Mouse (Mus musculus): ENCODE results near the gene Grin2d.

DNA sequence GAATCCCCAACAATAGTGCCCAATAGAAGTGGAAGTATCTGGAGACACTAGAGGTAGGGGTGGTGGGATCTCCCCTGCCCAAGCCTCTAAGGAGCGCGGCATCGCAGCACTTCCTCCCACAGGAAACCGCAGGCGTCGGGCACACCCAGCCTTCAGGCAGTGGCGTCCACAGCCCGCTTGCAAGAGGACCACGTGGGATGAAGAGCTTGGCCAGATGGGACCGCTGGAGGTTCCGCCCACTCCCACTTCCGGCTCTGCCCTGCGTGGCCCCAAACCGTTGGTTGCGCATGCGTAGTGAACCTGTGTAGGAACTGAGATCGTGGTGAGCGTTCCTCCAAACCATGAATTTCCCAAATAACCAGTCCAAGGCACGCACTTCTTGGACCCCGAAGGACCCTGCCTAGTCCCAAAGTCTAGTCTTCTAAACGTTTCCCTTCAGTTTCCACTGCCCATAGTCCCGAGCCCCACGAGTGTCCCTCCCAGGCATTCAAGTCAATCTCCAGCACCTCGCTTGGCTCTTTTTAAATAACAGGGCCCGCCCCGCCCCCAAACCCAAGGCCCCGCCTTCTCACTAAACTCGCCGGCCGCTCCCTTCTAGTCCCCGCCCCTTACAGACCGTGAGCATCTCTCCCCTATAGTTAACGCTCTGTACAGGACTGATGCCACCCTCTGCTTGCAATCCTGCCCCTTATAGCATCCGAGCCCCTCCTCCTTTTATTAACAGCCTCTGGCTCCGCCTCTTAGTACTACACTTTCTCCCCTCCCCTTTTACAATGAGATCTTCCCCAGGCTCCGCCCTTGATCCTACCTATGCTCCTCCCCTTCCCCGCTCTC is 45.0 kb upstream of the Grin2d start:
- TF ChIP-seq POLR2A (IDR thresholded peaks at IDR 0.05; ENCODE audit: control insufficient read depth, extremely low read depth, insufficient read depth, low read length, poor library complexity) (peak; percentile 55; the same call in 1 of the 2 replicates), CTCF (IDR thresholded peaks at IDR 0.05; ENCODE audit: borderline replicate concordance, control insufficient read depth, extremely low read depth, insufficient read depth, low read length, poor library complexity) (no peak)
